Mouse (Mus musculus) intestine, postnatal 0 days (tissue): ENCODE measurements around the gene Clec3a. TPM values are rescaled to one million over a fixed set of nuclear protein-coding genes. Genes with fewer than 3 reads are reported as not detected.

ENCODE experiments used
- ATAC-seq: fragments of 200-750 bp; cut with Nextera tagmentation; 2 replicates; pipeline ENCODE4 v1.8.0; 2017; ENCODE audit warnings: mild to moderate bottlenecking, moderate TSS enrichment, moderate library complexity
- H3K27ac ChIP-seq: fragments of 300-500 bp; sonication (generic); 2 replicates; pipeline ENCODE4 v1.5.1; 2014; ENCODE audit warnings: mild to moderate bottlenecking, low read depth, low read length, moderate library complexity
- H3K27me3 ChIP-seq: fragments of 300-500 bp; sonication (generic); replicated peaks from 2 replicates; pipeline ENCODE4 v1.6.1; 2014; ENCODE audit warnings: low read length, mixed read lengths; ENCODE audit not compliant: control insufficient read depth, insufficient read depth
- H3K36me3 ChIP-seq: fragments of 300-500 bp; sonication (generic); 2 replicates; pipeline ENCODE4 v1.6.1; 2014; ENCODE audit warnings: mild to moderate bottlenecking, moderate library complexity; ENCODE audit not compliant: control insufficient read depth, insufficient read depth
- H3K4me1 ChIP-seq: fragments of 300-500 bp; sonication (generic); replicated peaks from 2 replicates; pipeline ENCODE4 v1.6.1; 2014; ENCODE audit warnings: antibody characterized with exemption, low read length, mixed read lengths; ENCODE audit not compliant: control insufficient read depth, insufficient read depth
- H3K4me2 ChIP-seq: fragments of 300-500 bp; sonication (generic); replicated peaks from 2 replicates; pipeline ENCODE4 v1.6.1; 2014; ENCODE audit warnings: low read depth, mild to moderate bottlenecking, moderate library complexity
- H3K4me3 ChIP-seq: fragments of 300-500 bp; sonication (generic); 2 replicates; pipeline ENCODE4 v1.5.1; 2014; ENCODE audit warnings: low read depth, low read length
- H3K9ac ChIP-seq: fragments of 300-500 bp; sonication (generic); 2 replicates; pipeline ENCODE4 v1.6.1; 2014; ENCODE audit warnings: mild to moderate bottlenecking, low read depth, low read length
- H3K9me3 ChIP-seq: fragments of 300-500 bp; sonication (generic); 2 replicates; pipeline ENCODE4 v1.6.1; 2016; ENCODE audit warnings: mixed run types; ENCODE audit not compliant: control insufficient read depth
- CTCF ChIP-seq: sonication (generic); IDR thresholded peaks from 2 replicates; pipeline ENCODE4 v1.5.1; 2016; ENCODE audit warnings: low read depth, mild to moderate bottlenecking, control low read depth, antibody characterized with exemption, moderate library complexity
- WGBS: fragments of 180-500 bp; shearing (Covaris S2); extraction: QIAGEN DNeasy Blood & Tissue Kit; methylation state at CpG from one replicate; pipeline ENCODE4 v1.1.7; 2014; 5-methylcytosine and 5-hydroxymethylcytosine counted together
- polyA plus RNA-seq: library from polyadenylated mRNA; unstranded; fragments of >200 nt; fragmentation: Nextera tagmentation; extraction: Ambion mirVana; gene quantifications from 2 replicates; pipeline ENCODE4 v1.2.1, GENCODE M21; 2015

The Clec3a gene
- polyA plus RNA-seq = not detected in 2 replicates

DNA sequence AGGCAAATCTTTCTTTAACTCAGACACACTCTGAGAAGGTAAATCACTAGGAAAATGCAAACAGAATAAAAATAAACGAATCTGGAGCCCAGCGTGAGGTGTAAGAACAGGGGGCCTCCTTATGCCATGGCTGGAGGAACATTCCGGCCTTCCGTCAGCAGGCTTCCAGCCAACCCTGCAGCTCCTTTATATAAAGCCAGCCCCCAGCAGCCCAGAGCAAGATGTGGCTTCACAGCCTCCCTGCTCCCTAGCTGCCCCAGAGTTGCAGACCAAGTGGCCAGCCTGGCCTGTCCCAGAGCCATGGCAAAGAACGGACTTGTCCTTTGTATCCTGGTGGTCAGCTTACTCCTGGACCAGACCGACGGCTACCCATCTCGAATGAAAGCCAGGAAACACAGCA is at the start of gene Clec3a:
Clec3a (plus strand) TSS at position 301 of the 400 bp plus-strand sequence.
- H3K9ac ChIP-seq = no peak within 1 kb of the TSS
- no peak for ATAC-seq
- H3K9me3 ChIP-seq = no peaks in the 10 kb centered on the region
- 75% methylated on average over 8 of the region's 8 CpGs for WGBS
- H3K36me3 ChIP-seq = no peaks in the 10 kb centered on the region
- no peak within 1 kb of the TSS for H3K4me2 ChIP-seq
- no peaks in the 10 kb centered on the region for H3K4me1 ChIP-seq
- no peak within 1 kb of the TSS for H3K27ac ChIP-seq
- H3K27me3 ChIP-seq = no peaks in the 10 kb centered on the region
- TF ChIP-seq CTCF = no peak
- H3K4me3 ChIP-seq = no peak within 1 kb of the TSS

DNA sequence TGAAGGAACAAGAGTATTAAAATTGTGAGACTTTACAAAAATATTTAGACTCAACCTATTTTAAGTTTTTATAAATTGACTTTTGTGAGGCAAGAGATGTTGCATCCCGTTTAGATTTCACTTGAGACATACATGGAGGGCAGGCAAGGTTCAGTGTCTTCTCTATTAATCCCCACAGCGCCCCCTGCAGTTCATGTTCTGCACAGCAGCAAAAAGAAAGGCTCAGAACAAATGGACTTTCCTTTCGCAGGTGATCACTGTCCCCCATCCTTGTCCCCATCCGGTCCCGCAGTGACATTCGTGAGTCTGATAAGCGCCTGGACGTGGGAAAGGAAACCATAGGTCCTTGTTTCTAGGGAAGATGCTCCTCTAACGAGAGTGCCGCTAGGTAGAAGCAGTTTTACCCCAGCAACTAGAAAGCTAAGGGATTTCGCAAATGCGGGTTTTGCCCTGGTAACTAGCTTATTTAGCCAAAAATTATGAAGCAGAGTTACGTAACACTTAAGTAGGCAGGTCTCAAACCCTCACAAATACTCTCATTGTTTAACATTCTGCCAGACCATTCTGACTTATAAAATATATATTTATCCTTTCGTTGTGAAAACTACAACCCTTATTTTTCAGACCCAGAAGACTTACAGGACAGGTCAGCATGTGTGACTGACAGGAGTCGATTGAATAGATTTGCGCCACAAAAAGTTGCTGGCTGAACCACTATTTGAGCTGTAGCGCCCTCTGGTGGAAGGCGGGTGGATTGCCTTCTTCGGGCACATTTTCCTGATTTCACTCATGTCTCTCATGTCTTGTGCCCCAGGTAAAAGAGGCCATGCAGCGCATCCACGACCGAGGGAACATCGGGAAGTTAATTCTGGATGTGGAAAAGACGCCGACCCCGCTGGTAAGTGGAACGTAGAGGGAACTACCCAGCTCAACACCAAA is 48.6 kb upstream of the Clec3a start:
- no peaks in the 10 kb centered on the region for H3K27me3 ChIP-seq
- WGBS = 36% methylated on average over 27 of the region's 27 CpGs
- no peaks in the 10 kb centered on the region for H3K4me1 ChIP-seq
- H3K27ac ChIP-seq = no peak overlapping the region
- TF ChIP-seq CTCF = peak; percentile 91
- no peak overlapping the region for H3K9ac ChIP-seq
- no peak overlapping the region for H3K4me3 ChIP-seq
- no peaks in the 10 kb centered on the region for H3K36me3 ChIP-seq
- H3K9me3 ChIP-seq = no peaks in the 10 kb centered on the region
- H3K4me2 ChIP-seq = no peak overlapping the region; the same call in 1 of the 2 replicates
- ATAC-seq = no peak

DNA sequence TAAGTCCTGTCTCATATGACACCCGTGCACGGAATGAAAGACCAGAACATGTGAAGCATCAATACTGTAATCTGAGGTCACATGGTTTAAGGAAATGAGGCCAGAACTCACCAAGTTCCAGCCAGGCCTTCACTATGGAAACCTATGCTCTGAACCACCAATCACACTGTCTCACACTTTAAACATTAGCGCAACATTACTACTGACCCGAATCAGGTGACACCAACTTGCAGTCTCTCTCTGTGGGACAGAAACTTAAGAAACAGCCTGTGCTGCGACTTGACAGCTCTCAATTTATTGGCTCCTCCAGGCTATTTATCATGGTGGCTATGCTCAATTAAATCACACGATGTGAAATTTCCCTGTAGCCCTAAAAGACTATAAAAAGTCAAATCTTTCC is 43.5 kb upstream of the Clec3a start:
- H3K27me3 ChIP-seq = no peaks in the 10 kb centered on the region
- H3K4me2 ChIP-seq = no peak overlapping the region
- H3K4me1 ChIP-seq = no peaks in the 10 kb centered on the region
- no peaks in the 10 kb centered on the region for H3K36me3 ChIP-seq
- no peak overlapping the region for H3K9ac ChIP-seq
- H3K27ac ChIP-seq = no peak overlapping the region
- ATAC-seq = no peak
- H3K4me3 ChIP-seq = no peak overlapping the region
- H3K9me3 ChIP-seq = no peaks in the 10 kb centered on the region
- TF ChIP-seq CTCF = no peak
- WGBS = 78% methylated on average over 6 of the region's 6 CpGs

GRCm38 (mm10) chr8:114384189-114384588 is 33.7 kb upstream of the Clec3a start:
- WGBS = 82% methylated on average over 3 of the region's 3 CpGs
- H3K4me3 ChIP-seq = no peak overlapping the region
- no peak overlapping the region for H3K9ac ChIP-seq
- no peak for ATAC-seq
- no peaks in the 10 kb centered on the region for H3K36me3 ChIP-seq
- no peak for TF ChIP-seq CTCF
- no peaks in the 10 kb centered on the region for H3K9me3 ChIP-seq
- H3K27me3 ChIP-seq = no peaks in the 10 kb centered on the region
- H3K4me2 ChIP-seq = no peak overlapping the region
- H3K27ac ChIP-seq = no peak overlapping the region
- H3K4me1 ChIP-seq = no peaks in the 10 kb centered on the region

GRCm38 (mm10) chr8:114387494-114387893 is 30.4 kb upstream of the Clec3a start:
- no peaks in the 10 kb centered on the region for H3K27me3 ChIP-seq
- no peak overlapping the region for H3K4me2 ChIP-seq
- H3K9ac ChIP-seq = no peak overlapping the region
- H3K27ac ChIP-seq = no peak overlapping the region
- TF ChIP-seq CTCF = no peak
- H3K4me3 ChIP-seq = no peak overlapping the region
- no peaks in the 10 kb centered on the region for H3K36me3 ChIP-seq
- WGBS = 36% methylated on average over 4 of the region's 4 CpGs
- no peak for ATAC-seq
- H3K9me3 ChIP-seq = no peaks in the 10 kb centered on the region
- H3K4me1 ChIP-seq = no peaks in the 10 kb centered on the region

DNA sequence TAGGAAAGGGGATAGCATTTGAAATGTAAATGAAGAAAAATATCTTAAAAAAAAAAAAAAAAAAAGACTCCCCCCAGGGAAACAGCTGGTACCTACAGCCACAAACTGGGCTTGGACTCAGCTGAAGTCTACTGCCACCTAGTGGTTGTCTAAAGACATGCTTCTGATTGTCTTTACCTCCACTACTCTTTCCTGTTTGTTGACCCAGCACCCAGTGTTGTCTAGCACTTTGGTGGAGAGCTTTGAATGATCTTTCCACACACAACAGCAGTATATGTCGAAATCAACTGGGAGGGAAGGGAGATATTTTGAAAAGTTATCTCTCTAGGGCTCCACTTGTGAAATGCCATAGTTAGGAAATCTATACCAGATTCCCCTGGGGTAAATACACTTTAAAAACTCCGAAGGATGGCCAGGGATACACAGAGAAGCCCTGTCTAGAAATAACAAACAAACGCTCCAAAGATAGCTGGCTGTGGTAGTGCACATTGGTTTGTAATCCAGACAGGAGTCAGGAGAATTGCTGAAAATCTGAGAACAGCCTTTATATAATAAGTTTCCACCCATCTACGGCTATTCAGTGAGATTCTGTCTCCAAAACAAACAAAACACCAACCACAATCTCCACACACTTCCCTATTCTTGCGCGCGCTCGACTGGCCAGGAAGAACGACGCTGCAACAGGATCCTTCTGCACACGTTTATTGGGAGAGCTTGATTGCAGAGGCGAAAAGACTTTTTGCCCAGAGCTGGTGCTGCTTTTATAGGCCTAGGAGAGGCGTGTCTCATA is 27.2 kb upstream of the Clec3a start:
- WGBS = 82% methylated on average over 11 of the region's 13 CpGs
- H3K27me3 ChIP-seq = no peaks in the 10 kb centered on the region

More for the DNA sequence above, 27.2 kb upstream of the Clec3a start:
- no peaks in the 10 kb centered on the region for H3K4me1 ChIP-seq
- H3K9me3 ChIP-seq = no peaks in the 10 kb centered on the region
- TF ChIP-seq CTCF = peak; percentile 68
- H3K27ac ChIP-seq = no peak overlapping the region
- H3K36me3 ChIP-seq = no peaks in the 10 kb centered on the region
- H3K9ac ChIP-seq = no peak overlapping the region
- H3K4me3 ChIP-seq = no peak overlapping the region
- no peak overlapping the region for H3K4me2 ChIP-seq
- no peak for ATAC-seq
